Mouse (Mus musculus): ENCODE results near the gene Ifi27l2a.

DNA sequence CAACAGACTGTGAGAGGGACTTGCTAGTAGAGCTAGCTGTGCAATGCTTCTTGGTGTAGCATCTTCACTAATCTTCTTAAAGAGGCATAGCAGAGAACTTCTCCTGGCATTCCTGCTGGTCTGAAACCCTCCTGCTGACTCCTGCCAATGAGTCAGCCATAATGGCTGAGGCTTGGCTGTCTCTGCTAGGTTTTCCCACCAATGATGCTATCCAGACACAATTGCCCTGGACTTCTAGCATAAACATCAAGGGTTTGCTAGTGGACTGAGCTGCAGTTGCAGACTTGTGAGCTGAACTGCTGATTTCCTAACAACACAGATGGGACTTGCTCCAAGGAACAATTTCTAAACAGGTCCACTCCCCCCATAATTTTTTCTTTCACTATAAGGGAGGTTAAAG, 9.9 kb upstream of the Ifi27l2a start:
- TF ChIP-seq GATA1 (IDR thresholded peaks at IDR 0.05; ENCODE audit: borderline replicate concordance, low read length) (no peak), FLI1 (IDR thresholded peaks at IDR 0.05; ENCODE audit: low read length) (no peak)

Data from megakaryocyte, embryonic 14.5 days (primary cell).